Mouse (Mus musculus): ENCODE data around the gene Atg10.

DNA sequence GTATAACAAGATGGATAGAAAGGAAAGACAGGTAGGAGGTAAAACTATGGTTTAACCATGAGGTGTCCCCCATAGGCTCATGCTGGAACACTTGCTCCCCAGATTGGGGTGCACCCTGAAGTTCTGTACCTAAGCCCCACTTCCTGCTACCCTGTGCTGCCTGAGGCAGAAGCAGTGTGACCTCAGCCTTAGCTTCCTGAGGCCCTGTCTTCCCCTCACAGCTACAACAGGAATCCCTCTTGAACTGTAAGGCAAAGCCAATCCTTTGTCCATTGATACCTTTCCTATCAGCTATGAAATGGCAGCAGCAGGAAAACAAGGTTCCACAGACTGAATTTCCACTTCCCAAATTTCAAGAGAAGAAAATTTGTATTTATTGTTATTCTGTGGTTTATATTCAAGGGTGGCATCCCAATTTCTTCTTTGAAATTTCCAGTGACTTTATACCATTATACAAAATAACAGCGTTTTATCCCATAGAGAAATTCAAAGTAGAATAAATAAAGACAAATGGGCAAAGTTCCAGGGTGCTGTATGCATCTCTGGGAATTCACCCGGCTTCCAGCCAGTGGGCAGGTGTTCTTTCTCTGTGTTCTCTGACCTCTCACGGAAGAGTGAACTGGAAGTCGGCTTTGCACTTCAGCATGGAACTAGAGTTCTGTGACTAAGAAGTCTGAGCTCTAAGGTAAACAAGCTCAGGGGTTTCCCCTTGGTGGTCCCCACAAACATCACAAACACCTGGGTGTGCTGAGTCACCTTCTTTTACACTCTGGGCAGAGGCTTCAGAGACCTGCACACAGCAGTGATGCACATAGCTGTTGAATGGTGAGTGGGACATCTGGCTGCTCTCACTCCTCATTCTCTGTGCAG, 132.7 kb downstream of the Atg10 start:
- TF ChIP-seq CTCF (IDR thresholded peaks at IDR 0.05; ENCODE audit: low read depth) (no peak), EP300 (optimal IDR thresholded peaks at IDR 0.05) (no peak)

Measured in stomach, postnatal 0 days (tissue).